Mouse (Mus musculus): Measurements from ENCODE around the gene Saa1.
A peak's percentile ranks its signal among the peaks of the same experiment; 100 is the strongest.
"Not testable (repeated sequence)": the region's sequence is repeated elsewhere in the genome, so short reads cannot be mapped to it uniquely, and the experiment has no call there.

The Saa1 gene

DNA sequence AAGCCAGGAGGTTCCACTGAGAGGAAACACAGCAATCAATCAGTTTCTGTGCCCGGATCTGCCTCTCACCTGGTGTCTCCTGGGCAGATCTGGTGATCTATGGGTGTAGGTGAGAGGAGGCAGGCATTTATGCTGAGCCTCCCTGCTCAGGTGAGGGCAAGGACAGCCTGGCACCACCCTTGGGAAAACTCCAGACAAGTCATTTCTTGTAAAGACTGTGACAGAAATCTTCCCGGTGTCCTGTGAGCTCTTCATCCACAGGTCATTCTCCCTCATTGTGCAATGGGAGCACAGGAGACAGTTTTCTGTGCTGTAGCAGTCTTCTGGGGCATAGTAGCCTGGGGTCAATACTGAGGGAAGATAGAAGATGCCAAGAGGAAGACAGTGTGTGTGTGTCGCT is at the start of gene Saa1:
Gene Saa1, minus strand, starts transcription at position 101 of the 400 bp plus-strand sequence.
- DNase-seq (ENCODE audit: low spot score in 2 of 2), result not testable (repeated sequence)

DNA sequence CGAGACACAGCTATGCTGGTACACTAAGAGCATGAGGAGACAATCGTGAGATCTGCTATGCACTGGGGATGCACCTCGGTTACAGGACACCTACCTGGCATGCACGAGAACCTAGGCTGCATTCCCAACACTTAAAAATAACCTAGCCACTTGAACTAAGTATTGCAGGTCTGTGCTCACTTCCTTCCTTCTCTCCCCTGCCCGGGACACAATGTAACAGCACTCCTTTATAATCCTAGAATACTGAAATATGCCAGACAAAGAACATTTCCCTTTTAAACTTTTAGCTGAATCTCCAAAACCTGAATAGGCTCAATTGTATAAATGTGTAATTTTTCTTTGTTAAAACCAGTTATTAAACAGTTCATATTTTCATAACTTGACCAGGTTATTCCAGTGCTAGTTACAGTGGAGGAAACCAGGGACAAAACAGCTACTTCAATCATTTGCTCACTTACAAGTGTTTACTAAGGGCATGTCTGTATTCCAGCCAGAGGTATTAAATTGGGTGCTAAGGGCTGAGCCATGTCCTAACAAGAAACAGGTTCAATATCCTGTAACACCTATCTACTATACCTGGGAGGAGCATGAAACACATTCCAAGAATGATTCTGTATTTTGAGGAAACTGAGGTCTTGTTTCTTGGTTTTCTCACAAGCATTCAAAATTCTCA is 46.5 kb upstream of the Saa1 start:
- DNase-seq (ENCODE audit: low spot score in 2 of 2), result no peak

DNA sequence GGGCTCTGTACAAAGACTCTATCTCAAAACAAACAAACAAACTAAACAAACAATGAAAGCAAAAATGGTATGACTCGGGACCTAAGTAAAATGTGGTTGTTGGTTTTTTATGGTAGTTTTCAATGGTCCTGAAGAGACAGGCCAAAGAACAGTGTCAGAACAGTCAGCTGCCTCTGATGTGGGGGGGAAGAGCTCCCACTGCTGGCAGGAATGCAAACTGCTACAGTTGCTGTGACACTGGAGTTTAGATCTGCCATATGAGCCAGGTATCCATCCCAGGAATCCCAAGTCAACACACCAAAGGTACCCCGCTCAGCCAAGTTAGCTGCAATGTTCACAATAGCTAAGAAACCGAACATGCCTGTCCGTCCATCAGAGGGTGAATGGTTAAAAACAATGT is 27.9 kb upstream of the Saa1 start:
- DNase-seq (ENCODE audit: low spot score in 2 of 2), result peak in 1 of 2 experiments; percentile 16

DNA sequence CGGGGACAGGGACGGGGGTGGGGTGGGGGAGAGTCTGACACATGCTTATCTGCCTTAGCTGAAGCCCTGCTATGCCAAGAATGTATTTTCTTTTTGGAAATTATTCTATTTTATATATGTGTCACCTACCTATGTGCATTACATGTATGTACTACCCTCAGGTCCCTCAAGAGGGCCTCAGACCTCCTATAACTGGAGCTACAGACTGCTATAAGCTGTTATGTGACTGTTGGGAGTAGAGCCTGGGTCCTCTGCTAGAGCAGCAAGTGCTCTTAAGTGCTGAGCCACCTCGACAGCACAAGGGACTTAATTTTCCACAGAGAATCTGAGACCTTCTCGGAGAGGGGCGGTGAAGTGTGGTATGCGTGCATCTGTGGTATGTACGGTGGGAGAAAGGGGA is 25.7 kb upstream of the Saa1 start:
- no peak for DNase-seq (ENCODE audit: low spot score in 2 of 2)

DNA sequence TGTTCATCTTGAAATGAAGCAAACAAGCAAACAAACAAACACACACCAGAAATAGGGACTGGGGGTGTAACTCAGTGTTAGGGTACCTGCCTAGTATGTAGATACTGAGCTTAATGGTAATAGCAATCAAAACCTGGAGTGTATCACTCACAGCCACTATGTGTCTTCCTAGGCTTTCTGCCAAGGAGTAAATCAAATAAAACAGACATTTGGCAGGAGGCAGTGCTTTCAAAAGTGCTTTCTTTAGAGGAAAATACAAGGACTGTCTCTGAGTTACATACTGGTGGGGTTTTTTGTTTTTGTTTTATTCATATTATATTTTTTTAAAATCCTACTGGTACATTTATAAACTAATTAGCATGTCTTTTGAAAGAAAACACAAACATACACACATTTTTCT is 24.6 kb upstream of the Saa1 start:
- no peak for DNase-seq (ENCODE audit: low spot score in 2 of 2)

DNA sequence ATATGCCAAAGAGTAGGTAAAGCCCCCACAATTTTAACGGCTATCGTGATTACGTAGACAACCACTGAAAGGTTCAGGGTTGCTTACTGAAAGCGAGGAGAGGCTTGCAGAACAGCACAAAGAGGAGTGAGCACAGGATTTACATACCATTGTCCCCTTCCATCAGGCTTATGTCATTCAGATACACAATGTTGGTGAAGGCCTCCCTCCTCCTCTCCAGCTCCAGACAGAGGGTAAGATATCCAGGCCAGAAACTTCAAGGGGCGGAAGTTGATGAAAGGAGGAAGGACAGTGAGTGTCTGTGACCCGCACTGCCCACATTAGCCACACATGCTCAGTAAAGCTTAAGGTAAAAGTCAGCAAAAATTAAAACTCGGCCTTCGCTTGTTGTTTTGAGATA is 21.9 kb upstream of the Saa1 start:
- no peak for DNase-seq (ENCODE audit: low spot score in 2 of 2)

DNA sequence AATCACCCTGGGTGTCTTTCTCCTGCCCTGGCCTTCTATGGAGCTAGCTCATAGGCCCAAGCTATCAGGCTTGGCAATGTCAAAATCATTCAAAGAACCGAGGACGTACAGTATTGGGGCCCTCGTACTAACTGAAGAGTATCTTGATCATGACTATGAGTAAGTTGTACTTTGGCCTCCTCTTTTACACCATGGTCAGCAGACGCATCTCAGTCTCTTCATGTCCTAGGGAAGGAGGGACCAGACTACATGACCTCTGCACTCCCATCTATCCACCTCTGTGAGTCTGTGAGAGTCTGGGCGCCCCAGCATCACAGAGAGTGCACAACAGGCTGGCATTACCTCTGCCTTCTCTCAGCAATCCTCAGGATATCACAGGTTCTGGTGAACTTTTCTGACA is 19.8 kb upstream of the Saa1 start:
- no peak for DNase-seq (ENCODE audit: low spot score in 2 of 2)

DNA sequence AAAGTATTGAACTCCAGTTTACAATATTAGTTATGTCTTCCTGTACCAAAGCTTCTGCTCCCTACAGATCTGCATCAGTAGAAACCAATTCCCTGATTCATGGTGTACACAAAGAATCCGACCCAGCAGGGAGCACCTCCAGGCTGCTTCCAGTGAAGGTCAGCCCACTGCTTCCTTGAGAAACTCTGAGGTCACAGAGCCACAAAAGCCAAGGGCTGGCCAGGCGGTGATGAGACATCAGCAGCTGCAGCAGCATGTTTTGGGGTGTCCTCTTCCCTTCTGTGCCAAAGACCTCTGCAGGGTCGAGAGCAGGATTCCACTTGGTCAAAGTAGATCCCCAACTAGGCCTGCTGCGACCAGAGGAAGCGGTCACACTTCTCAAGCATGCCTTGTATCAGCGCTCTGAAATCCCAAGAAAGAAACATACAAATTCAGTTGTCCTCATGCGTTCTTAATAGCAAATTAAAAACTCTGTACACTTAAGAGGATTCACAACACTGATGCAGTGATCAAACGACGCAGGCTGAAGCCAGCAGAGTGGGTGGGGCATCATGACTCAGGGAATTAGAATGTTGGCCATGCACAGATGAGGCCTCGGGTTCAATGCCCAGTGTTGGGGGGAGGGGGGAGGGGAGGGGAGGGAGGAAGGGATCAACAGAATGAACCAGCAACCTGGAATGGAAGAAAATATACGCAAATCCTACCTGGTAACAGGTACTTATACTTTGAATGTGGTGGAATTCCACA is 18.4 kb upstream of the Saa1 start:
- no peak for DNase-seq (ENCODE audit: low spot score in 2 of 2)

DNA sequence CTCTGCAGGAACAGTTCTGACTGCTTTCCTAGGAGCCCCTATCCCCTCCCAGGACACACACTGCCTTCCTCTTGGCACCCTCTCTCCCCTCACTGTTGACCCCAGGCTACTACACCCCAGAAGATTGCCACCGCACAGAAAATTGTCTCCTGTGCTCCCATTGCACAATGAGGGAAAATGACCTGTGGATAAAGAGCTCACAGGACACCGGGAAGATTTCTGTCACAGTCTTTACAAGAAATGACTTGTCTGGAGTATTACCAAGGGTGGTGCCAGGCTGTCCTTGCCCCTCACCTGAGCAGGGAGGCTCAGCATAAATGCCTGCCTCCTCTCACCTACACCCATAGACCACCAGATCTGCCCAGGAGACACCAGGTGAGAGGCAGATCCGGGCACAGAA is 8.7 kb upstream of the Saa1 start, which contains the start of gene Saa2:
Gene Saa2, plus strand, starts transcription at position 301 of the 400 bp plus-strand sequence.
- DNase-seq (ENCODE audit: low spot score in 2 of 2), result no peak

DNA sequence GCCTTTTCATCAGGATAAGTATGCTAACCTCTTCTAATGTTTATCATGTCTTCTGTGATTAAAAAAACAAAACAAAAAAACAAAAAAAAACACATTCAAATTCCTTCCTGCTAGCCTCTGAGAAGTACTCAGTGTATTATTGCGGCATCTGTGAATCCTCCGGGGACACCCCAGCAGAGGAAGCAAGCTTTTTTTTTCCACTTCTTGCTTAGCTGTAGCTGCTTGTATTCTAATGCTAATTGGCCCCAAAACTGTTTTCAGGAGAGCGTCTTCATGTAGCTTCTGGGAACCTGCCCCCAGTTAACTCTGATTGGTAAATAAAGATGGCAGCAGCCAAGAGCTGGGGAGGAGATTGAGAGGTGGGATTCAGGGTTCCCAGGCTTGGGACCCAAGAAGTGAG is 5.7 kb upstream of the Saa1 start:
- no peak for DNase-seq (ENCODE audit: low spot score in 2 of 2)

DNA sequence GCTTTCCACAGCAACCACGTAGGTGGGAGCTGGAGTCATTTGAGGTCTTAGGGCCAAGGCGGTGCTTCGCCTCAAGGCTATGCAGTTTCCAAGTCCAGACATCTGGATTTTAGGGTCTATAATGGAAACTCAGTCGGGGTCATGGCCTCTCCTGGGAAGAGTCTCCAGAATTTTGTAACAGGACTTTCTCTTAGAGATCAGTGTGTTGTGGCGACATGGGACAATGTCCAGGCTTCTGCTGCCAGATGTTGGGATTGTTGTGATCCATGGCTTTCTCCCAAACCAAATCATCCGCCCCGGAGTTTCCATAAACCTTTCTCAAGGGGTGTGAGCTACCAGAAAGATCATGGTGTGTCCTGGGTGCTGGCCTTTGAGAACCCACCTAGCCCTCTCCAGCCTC is 3.6 kb upstream of the Saa1 start:
- DNase-seq (ENCODE audit: low spot score in 2 of 2), result no peak

DNA sequence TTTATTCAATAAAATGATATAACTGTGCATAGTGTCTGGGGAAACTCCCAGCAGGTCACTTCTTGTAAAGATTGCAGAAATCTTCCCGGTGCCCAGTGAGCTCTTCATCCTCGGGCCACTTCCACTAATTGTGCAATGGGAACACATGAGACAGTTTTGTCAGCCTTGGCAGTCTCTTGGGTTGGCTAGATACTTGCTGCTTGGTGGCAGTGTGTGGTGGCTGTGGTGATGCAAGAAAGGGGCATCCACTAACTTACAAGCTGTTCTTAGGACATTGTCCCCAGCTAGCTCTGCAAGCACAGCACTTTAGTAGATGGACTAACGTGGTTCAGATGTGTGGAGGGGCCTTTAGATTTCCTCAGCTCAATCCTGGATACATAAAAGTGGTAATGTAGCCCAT is 3.0 kb upstream of the Saa1 start:
- DNase-seq (ENCODE audit: low spot score in 2 of 2), result no peak

DNA sequence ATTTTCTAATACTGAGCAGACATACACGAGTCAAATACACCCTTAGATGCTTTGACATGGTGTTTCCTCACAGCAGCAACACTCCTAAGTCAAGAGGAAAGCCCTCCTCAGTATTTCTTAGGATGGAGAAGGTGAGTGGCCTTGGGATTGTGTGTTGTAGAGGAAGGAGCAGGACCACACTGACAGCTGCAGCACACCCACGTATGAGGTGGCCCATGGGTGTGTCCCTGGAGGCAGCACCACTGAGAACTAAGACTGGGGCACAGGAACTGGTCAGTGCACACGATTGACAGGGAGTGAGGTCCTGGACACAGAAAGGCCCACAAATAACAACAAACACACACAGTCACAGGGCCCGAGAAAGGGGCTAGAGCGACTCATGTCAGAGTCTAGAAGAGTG is 2.7 kb downstream of the Saa1 start:
- not testable (repeated sequence) for DNase-seq (ENCODE audit: low spot score in 2 of 2)

DNA sequence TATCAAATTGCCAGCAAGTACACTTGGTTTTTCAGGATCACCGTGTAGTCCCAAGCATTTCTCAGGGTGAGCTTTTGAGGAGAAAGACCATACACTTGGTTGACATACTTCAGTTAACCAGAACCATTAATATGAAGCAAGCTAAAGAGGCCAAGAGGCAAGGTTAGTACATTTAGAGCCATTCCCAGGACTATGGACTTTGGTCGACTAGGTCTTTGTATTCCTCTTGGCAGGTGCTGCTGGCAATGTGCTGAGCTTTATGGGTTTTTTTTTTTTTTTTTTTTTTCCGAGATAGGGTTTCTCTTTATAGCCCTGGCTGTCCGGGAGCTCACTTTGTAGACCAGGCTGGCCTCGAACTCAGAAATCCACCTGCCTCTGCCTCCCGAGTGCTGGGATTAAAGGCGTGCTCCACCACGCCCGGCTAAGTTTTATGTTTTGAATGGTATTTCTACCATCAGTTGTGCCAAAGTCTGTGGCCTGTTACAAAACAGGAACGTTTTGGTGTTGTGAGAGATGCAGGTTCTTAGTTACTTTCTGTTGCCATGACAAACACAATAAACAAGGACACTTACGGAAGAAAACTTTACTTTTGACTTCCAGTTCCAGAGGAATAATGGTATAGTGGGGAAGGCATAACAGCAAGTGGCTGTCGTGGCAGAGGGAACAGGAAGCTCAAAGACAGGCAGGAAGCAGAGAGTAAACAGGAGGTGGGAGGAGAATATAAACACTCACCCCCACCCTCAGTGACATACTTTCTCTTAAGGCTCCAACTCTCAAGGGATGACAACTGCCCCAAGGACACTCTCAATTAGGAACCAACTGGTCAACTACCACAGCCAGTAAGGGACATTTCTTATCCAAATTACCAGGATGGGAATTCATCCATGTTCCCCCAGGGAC is 4.0 kb downstream of the Saa1 start:
- no peak for DNase-seq (ENCODE audit: low spot score in 2 of 2)

DNA sequence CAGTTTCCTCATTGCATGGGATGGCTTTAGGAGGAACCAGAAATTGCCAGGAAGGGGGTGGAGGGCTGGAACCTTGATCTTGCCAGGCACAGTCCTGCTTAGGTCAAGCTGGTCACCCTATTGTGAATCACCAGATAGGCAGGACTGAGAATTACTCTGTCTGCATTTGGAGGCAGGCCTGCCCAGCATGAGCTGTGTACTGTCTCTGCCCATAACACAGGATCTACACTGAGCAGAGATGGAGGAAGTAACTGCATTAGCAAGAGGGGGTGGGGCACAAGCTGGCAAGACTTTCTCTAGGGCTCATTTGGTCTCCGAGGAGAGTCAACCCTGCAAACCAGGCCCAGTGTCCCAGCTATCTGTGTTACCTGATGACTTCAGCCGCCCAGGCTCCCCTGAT is 7.8 kb downstream of the Saa1 start:
- no peak for DNase-seq (ENCODE audit: low spot score in 2 of 2)

DNA sequence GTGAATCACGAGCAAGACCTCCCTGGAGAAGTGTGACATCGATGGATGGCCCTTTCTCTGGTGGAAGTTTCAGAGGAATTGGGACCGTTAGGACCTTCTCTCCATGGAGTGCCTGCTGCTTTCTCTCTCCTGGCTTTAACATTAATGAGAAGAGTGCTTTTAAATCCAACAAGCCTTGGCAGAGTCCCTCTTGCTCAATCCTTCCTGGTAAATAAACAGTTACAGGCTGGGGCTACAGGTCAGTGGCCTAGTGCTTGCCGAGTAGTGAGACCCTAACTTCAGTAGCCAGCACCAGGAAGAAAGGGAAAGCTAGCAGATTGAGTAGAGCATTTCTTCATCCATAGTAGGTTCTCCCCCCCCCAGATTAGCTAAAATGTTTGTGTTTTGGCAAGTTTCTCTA is 10.3 kb downstream of the Saa1 start, which contains the start of gene Saa4:
Gene Saa4, minus strand, starts transcription at position 146 of the 400 bp plus-strand sequence.
- no peak for DNase-seq (ENCODE audit: low spot score in 2 of 2)

DNA sequence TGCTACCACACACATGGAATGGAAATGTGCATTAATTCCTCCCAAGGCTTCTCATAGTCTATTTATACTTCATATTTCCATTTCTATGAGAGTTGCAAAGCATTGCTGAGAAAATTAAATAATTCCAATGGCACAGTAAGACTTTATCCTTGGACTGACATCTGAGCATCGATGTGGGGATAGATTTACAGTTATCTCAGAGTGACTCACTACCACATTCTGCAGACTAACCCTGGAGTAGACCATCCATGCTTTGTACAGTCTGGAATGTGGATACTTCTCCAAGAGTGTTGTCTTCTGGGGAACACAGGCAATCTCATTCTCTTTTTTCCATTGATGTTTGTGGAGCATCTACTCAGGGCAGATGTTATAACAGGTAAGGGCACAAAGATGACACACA is 15.2 kb downstream of the Saa1 start:
- no peak for DNase-seq (ENCODE audit: low spot score in 2 of 2)

DNA sequence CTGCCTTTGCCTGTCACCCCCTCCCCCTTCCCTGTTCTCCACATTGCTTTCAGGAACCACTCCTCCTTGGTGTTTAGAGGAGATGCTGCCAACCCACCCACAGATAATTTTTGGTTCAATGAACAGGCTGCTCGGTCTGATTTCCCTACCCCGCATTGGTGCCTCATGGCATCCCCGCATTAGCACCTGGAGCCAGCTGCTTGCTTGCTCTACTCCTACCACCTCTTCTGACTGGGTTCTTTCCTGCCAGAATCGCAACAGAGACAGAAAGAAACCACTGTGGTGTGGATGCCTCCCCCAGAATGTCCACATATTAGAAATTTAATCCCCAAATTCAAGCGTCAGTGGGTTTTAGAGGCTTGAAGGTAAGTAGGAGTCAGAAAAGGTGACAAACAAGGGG is 18.4 kb downstream of the Saa1 start:
- DNase-seq (ENCODE audit: low spot score in 2 of 2), result no peak

DNA sequence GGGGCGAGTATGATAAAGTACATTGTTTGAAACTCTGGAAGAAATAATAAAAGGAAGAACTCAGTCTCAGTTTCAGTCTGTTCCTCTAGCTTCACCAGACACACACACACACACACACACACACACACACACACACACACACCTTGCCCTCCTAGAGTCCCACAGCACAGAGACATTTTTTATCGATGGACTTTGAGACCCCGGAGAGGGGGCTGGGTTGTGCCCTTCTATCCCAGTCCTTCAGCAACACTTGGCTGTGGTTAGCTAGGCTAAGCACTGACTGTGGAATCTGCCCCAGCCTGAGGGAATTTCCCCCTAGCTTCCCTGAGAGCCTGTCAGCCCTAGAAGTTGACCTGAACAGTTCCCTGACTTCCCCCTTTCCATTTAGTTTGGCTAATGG is 18.9 kb downstream of the Saa1 start:
- DNase-seq (ENCODE audit: low spot score in 2 of 2), result no peak

DNA sequence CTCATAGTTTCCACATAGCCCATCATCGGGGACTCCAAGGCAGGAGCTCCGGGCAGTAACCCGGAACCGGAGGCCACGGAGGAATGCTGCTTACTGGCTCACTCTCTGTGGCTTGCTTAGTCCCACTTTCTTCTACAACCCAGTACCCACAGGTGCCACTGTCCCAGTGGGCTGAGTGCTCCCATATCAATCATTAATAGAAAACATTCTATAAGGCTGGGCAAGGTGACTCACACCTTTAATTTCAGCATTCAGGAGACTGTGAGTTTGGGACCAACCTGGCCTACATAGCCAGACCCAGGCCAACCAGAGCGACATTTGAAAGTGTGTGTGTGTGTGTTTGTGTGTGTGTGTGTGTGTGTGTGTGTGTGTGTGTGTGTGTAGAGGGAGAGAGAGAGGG is 19.4 kb downstream of the Saa1 start:
- no peak for DNase-seq (ENCODE audit: low spot score in 2 of 2)

DNA sequence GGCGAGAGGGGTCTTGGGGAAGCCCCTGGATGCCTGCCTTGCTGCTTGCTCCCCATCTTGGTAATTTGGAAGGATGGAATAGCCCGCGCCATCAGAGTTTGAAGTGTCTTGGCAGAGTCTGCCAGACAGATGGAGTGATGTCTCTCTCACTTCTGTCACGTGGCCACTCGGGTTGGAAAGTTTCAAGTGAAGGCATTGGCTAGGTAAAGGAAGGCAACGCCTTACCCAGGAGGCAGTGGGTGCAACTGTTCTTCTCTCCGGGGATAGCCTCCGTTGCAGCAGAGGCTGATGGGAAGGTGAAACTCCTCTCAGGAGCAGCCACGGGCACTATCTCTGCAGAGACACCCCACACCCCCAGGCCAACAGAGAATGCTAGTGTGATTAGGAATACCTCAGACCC is 22.3 kb downstream of the Saa1 start:
- no peak for DNase-seq (ENCODE audit: low spot score in 2 of 2)

DNA sequence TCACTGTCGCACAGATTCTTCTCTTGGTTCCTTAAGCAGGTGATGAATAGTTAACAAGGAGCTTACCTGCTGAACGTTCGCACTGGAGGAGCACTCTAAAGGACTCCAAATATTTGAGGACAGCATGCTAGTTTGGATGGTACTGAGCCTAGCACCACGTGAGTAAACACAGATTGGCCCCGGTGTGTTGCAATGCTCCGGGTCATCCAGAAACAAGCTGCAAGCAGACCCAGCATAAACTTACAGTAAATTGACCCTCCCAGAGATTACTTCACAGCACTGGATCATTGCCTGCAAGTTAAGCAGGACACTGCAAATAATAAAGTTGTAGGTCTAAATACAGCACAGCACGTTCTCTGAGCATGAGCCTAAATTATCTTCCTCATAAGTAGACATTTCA is 23.3 kb downstream of the Saa1 start:
- peak in 1 of 2 experiments; percentile 69 for DNase-seq (ENCODE audit: low spot score in 2 of 2)
